Mouse (Mus musculus) myocyte (in vitro differentiated cells): ENCODE measurements around the gene Prkch.

Source experiments
- MAX ChIP-seq: IDR thresholded peaks from one replicate; pipeline ENCODE4 v1.6.1; 2011; ENCODE audit warnings: low read depth, mild to moderate bottlenecking, control low read depth
- MYOD1 ChIP-seq, 3 experiments: IDR thresholded peaks; one replicate each; pipeline ENCODE4 v1.6.1; 2011; ENCODE audit warnings: control low read depth in 2 of 3, low read depth in 2 of 3, mild to moderate bottlenecking in 2 of 3, moderate library complexity in 1 of 3; ENCODE audit not compliant: insufficient read length in 2 of 3, control insufficient read depth in 1 of 3
- POLR2A ChIP-seq: IDR thresholded peaks from one replicate; pipeline ENCODE4 v1.6.1; 2011; ENCODE audit warnings: low read depth, mild to moderate bottlenecking, control low read depth, moderate library complexity; ENCODE audit not compliant: insufficient read length
- TCF12 ChIP-seq: IDR thresholded peaks from one replicate; pipeline ENCODE4 v1.6.1; 2011; ENCODE audit warnings: mild to moderate bottlenecking, control low read depth; ENCODE audit not compliant: poor library complexity, insufficient read depth, severe bottlenecking

GRCm38 (mm10) chr12:73816866-73817265 lies 232.3 kb downstream of the Prkch start:
- no peak for TF ChIP-seq MYOD1 (IDR thresholded peaks at IDR 0.05; ENCODE audit: control insufficient read depth in 1 of 3, insufficient read length in 2 of 3, low read depth in 2 of 3)
- TF ChIP-seq MAX = no peak
- TF ChIP-seq POLR2A = no peak
- TF ChIP-seq TCF12 = no peak
